Mouse (Mus musculus) lung, postnatal 14 days (tissue): ENCODE results near the gene Prss43.
"Not testable (repeated sequence)": the region's sequence is repeated elsewhere in the genome, so short reads cannot be mapped to it uniquely, and the experiment has no call there.

ENCODE experiments used
- DNase-seq: peaks from one replicate; pipeline ENCODE4 v3.0.0; 2021

Gene Prss43

GRCm38 (mm10) chr9:110826390-110826789 lies at the start of gene Prss43:
TSS of gene Prss43 (plus strand) at chr9:110826690.
- DNase-seq = no peak

- no peak for DNase-seq
Measured at GRCm38 (mm10) chr9:110778100-110778499, 48.4 kb upstream of the Prss43 start.

GRCm38 (mm10) chr9:110778559-110778958 lies 47.9 kb upstream of the Prss43 start:
- DNase-seq = no peak

- no peak for DNase-seq
Measured at GRCm38 (mm10) chr9:110779242-110779913, 47.1 kb upstream of the Prss43 start.

GRCm38 (mm10) chr9:110781256-110781721 lies 45.2 kb upstream of the Prss43 start:
- DNase-seq = peak; percentile 98

- peak; percentile 90 for DNase-seq
Measured at GRCm38 (mm10) chr9:110781731-110782130, 44.8 kb upstream of the Prss43 start.

- no peak for DNase-seq
Measured at GRCm38 (mm10) chr9:110783611-110784010, 42.9 kb upstream of the Prss43 start.

- no peak for DNase-seq
Measured at GRCm38 (mm10) chr9:110788169-110788568, 38.3 kb upstream of the Prss43 start.

- peak; percentile 37 for DNase-seq
Measured at GRCm38 (mm10) chr9:110790462-110790861, 36.0 kb upstream of the Prss43 start.

GRCm38 (mm10) chr9:110797013-110797412 lies 29.5 kb upstream of the Prss43 start:
- DNase-seq = no peak

- no peak for DNase-seq
Measured at GRCm38 (mm10) chr9:110797866-110798265, 28.6 kb upstream of the Prss43 start, which contains the start of gene Prss42. TSS of gene Prss42 (plus strand) at chr9:110798166.

GRCm38 (mm10) chr9:110800834-110801479 lies 25.5 kb upstream of the Prss43 start:
- DNase-seq = no peak

- DNase-seq = no peak
Measured at GRCm38 (mm10) chr9:110803294-110803693, 23.2 kb upstream of the Prss43 start.

- DNase-seq = no peak
Measured at GRCm38 (mm10) chr9:110810051-110810450, 16.4 kb upstream of the Prss43 start.

GRCm38 (mm10) chr9:110813789-110814188 lies 12.7 kb upstream of the Prss43 start, which contains the start of gene Prss44:
TSS of gene Prss44 (plus strand) at chr9:110813994.
- DNase-seq = no peak

GRCm38 (mm10) chr9:110820546-110820945 lies 5.9 kb upstream of the Prss43 start:
- not testable (repeated sequence) for DNase-seq

- DNase-seq = no peak
Measured at GRCm38 (mm10) chr9:110821436-110821835, 5.1 kb upstream of the Prss43 start.

GRCm38 (mm10) chr9:110825426-110825825 lies 1.1 kb upstream of the Prss43 start:
- DNase-seq = no peak

GRCm38 (mm10) chr9:110825832-110826231 lies 658 bp upstream of the Prss43 start:
- DNase-seq = no peak

GRCm38 (mm10) chr9:110833021-110833420 lies 6.5 kb downstream of the Prss43 start:
- no peak for DNase-seq

- DNase-seq = no peak
Measured at GRCm38 (mm10) chr9:110834411-110834810, 7.9 kb downstream of the Prss43 start, which contains the start of gene Prss45. TSS of gene Prss45 (plus strand) at chr9:110834588.

GRCm38 (mm10) chr9:110834961-110835360 lies 8.5 kb downstream of the Prss43 start:
- no peak for DNase-seq

GRCm38 (mm10) chr9:110836112-110836511 lies 9.6 kb downstream of the Prss43 start:
- DNase-seq = no peak

- no peak for DNase-seq
Measured at GRCm38 (mm10) chr9:110840905-110841304, 14.4 kb downstream of the Prss43 start.
